Mouse (Mus musculus) brain, embryonic 18.5 days (tissue): ENCODE data around the gene Heca.
A peak's percentile ranks its signal among the peaks of the same experiment; 100 is the strongest.
"Not testable (repeated sequence)": the region's sequence is repeated elsewhere in the genome, so short reads cannot be mapped to it uniquely, and the experiment has no call there.

Experiments
- DNase-seq: peaks from one replicate; pipeline ENCODE4 v3.0.0-alpha.2; 2012; ENCODE audit warnings: low read depth, low spot score

The Heca gene

DNA sequence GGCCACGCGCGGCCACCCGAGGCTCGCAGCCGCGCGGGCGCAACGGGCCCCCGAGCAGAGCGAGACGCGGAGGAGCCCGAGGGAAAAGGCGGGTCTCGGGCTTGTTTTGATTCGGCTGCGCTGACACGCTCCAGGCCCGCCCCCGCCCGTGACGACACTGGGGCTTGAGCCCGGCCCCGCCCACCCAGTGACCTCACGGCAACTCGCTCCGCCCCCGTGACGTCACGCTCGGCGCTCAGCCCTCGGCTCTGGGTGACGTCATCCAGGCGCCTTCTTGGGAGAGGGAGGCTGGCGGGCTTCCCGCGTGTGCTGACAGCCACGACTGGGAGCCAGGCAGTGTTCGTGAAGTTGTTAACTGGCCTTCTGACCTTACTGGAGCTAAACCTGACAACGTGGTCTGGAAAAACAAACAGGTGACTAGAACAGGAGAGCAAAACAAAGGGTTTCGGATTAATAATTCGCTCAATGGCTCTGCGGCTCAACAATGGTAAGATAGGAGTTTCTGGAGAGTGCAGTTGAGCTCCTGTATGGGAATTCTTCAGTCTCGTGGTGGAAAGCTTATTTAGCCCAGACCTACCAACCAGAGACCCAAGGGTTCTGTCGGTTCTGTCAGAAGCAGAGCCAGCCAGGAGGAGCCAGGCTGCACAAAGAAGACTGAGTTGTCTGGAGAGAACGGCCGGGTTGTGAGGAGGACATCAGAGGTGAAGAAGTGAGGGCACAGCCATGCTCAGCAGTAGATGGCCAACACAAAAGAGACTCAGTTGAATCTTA, at the start of gene Heca:
TSS of gene Heca (minus strand) at position 108 of the 771 bp plus-strand sequence.
- DNase-seq = peak; percentile 79

DNA sequence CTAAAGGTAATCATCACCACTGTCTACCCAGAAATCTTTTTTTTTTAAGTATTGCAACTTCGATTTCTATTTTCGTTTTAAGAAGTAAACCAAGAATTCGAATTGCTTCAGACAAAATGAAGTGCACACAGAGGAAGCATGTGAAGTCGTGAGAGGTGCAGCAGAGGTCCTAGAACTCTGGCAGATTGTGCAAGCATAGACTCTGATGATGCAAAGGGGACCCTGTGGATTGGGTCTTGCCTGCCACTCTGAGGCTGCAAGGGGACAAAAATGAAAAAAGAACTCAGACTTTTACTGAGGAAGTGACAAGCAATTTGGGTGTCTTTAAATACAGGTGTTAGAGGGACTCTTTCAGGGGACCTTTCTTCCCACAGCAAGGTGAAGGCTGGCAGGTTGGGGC, 42.7 kb upstream of the Heca start:
- DNase-seq = no peak

- DNase-seq = no peak
Observed at GRCm38 (mm10) chr10:17989136-17989535, 41.3 kb upstream of the Heca start.

GRCm38 (mm10) chr10:17987823-17988423, 40.1 kb upstream of the Heca start:
- DNase-seq = no peak

DNA sequence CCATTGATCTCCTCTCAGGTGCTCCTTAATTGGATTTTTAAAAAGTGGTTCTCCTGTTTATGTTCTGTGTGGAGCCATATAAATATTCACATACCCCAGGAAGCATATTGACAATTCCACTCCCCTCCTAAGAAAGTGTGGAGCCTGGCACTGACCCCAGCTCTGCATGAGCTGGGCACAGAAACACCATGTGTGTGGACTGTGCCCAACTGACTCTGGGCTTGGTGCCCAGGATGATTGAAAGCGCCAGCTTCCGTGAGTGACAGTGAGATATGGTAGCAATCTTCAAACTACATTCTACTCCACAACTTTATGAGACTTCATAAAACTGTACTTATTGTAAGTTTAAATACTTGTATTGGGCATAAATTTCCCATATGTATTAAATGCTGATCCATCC, 35.4 kb upstream of the Heca start:
- DNase-seq = peak; percentile 64

DNA sequence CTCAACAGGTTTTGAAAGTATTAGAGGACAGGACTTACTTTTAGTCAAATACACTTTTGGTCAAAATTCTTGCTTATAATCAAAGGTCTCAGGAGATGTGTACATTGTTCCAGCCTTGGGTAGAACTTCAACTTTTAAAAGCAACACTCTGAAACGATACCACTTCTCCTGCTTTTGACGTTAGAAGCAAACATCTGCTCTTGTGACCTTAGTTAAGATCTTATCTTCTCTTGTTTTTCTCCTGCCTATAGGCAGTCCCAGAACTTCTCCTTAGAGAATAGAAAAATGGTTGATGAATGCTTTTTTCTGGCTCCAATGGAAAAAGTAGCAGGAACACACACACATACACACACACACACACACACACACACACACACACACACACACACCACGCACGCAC, 18.2 kb upstream of the Heca start:
- DNase-seq = no peak

DNA sequence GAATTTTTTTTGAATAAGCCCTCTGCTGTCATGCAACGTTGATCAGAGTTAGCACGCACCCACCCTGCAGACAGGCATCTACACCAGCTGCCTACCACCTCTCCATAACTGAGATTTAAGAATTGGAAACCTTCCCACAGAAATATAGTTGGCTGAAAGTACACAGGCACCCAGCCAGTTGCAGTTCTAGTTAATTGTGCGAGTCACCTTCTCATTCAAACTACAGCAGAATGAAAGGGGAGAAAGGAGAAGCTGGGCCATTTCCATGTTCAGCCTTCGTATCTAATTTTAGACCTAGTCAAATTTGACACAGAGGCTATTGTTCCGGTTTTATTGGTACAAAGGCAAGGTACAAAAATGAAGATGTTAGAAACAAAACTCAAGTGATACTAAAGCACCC, 2.9 kb upstream of the Heca start:
- DNase-seq = no peak

DNA sequence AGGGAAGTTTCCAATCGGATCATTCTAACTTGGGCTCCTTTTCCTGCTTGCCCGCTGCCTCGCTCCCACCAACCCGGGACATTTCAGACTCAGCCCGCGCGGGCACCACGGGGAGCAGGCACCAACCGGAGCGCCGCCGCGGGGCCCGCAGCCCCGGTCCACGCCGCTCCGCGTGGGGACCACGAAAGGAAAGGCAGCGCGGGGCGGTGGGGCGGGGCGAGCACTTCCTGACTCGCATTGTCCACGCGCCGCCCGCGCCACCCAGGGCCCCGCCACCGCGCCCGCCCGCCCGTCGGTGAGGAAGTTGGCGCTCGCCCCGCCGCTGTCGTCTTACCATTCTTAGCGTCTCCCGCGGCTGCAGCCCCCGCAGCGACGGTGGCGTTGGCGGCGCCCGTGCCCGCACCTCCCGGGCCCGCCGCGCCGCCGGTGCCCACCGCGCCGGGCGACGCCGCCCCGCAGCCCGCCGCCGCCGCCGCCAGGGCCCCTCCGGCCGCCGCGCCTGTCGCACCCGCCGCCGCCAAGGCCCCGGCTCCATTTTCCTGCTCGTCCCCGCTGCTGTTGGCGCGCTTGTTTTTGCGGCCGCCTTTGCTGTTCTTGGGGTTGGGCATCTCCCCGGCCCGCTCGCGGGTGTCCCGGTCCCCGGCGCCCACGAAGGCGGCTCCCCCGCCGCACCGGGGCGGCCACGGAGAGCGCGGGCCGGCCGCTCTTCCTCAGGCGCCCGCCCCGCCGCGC, 526 bp downstream of the Heca start:
- no peak for DNase-seq

DNA sequence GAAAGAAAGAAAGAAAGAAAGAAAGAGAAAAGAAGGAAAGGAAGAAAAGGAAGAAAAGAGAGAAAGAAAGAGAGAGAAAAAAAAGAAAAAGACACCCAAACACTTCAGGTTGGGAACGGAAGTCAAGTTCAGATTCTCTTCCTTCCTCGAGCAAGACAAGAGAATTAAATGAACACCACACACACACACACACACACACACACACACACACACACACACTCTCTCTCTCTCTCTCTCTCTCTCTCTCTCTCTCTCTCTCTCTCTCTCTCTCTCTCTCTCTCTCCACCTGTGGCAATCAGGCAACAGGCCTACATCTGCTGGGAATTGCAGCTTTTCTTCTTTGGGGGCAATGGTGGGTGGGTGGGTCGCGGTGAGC, 1.1 kb downstream of the Heca start:
- not testable (repeated sequence) for DNase-seq

DNA sequence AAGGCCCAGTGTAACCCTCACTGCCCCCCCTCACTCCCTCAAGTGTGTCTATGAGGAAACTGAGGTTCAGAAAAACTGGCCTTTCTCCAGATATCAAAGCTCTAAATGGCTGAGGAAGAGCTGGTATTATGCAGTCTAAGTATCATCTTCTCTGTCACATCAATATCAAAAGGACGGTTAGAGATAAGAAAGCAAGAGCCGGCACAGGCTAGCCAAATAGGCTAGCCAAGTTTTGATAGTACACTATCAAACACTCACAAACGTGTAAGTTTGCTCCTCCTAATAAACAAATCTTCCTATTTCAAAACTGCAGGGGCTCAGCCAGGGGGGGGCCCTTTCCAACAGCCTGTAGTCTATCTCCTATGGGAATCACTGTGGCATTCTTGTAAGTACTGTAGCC, 1.8 kb downstream of the Heca start:
- DNase-seq = no peak

- no peak for DNase-seq
Observed at GRCm38 (mm10) chr10:17933622-17934021, 14.2 kb downstream of the Heca start.

DNA sequence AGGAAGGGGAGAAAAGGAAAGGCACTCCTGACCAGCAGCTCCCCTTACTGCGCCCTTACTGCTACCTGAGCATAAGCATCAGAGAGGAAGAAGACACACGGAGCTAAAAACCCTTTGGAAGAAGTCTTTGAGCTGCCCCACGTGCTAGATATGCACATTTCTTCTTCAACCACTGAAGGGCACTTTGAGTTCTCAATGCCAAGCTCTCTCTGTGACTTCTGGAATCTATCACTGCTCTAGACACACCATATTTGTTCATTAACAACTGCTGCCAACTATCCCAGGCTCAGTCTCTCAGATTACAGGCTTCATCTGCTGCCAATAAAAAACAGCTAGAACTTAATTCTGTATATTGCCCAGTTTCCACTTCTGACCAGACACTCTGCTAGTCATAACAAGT, 15.7 kb downstream of the Heca start:
- no peak for DNase-seq

- no peak for DNase-seq
Observed at GRCm38 (mm10) chr10:17931157-17931556, 16.7 kb downstream of the Heca start.

- peak; percentile 61 for DNase-seq
Observed at GRCm38 (mm10) chr10:17930445-17931083, 17.3 kb downstream of the Heca start.

GRCm38 (mm10) chr10:17925200-17925599, 22.7 kb downstream of the Heca start:
- no peak for DNase-seq

DNA sequence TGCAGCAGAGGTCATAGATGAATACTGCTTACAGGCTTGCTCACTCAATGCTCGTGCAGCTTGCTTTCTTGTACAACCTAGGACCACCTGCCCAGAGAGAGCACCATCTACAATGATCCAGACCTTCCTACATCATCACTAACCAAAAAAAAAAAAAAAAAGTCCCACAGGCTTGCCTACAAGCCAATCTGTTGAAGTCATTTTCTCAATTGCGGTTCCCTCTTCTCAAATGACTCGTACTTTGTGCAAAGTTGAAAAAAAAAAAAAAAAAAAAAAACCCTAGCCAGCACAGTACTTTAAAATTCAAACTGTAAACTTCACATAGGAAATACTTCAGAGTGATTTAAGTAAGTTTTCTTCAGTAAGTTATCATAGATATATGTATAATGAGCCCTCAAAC, 23.7 kb downstream of the Heca start:
- no peak for DNase-seq

GRCm38 (mm10) chr10:17921381-17921780, 26.5 kb downstream of the Heca start:
- no peak for DNase-seq

DNA sequence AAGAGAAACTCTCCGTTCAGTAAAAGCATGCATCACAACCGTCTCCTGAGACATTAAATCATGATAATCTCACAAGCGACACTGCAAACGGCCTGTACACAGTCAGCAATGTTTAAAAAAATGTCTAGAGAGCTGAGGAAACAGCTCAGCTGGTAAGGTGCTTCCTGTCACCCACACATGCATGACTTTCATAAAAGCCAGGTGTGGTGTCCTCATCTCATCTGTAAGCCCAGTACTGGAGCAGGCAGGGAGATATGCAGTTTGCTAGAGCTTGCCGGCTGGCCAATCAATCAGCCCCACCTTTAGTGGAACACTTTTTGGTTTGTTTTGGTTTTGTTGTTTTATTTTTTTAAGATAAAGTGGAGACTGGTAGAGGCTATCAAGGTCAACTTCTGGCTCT, 27.9 kb downstream of the Heca start:
- DNase-seq = no peak

DNA sequence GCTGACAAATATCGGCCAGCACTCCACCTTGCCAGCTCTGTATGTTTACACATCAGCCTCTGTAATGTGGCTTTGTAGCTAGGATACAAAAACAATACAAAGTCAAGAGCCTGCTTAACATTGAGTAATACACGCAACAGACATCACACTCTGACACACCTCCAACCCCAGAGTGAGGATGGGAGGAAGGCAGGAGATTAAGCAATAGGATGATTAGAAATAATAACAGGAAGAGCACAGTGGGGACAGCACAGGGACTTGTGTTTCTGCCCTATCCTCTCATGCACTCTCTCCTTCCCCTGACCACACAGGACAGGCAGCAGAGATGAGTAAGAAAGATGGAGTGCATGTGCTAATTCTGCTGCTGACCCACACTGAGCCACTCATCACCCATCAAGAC, 28.8 kb downstream of the Heca start:
- no peak for DNase-seq

DNA sequence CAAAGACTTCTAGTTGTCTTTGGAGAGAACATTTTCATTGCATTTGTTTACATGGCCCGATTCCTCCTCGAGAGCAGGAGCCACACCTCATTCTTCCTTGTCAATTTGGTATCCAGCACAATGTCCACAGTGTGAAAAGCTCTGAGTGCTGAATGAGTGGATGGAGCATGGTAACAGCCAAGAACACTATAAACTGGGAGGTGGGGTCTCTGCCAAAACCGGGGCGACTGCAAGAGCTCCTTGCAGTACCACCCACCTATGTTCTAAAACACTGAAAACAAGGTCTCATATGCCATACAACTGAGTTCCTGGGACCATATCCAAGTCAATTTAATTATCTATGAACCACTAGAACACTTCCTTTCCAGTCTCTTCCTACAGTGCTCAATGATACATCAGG, 39.1 kb downstream of the Heca start:
- DNase-seq = no peak

DNA sequence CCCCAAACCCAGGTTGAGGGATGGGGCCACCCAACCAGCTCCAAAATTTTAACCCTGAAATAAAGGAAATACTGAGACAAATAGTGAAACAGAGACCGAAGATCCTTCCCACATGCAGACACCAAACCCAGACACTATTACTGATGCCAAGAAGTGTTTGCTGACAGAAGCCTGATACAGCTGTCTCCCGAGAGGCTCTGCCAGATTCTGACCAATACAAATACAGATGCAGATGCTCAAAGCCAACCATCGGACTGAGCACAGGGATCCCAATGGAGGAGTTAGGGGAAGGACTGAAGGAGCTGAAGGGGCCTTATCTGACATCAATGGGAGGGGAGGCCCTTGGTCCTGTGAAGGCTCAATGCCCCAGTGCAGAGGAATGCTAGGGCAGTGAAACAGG, 41.5 kb downstream of the Heca start:
- DNase-seq = not testable (repeated sequence)

- no peak for DNase-seq
Observed at GRCm38 (mm10) chr10:17903449-17903848, 44.4 kb downstream of the Heca start.
